Mouse (Mus musculus) activated CD4-positive, CD25-positive, alpha-beta regulatory T cell, adult 4 months (primary cell): Measurements from ENCODE around the gene Agfg2. TPM values are rescaled to one million over a fixed set of nuclear protein-coding genes. Genes with fewer than 3 reads are reported as not detected.

Source experiments
- ATAC-seq: one replicate; pipeline ENCODE4 v1.8.0; 2017
- polyA plus RNA-seq, 2 experiments: library from polyadenylated mRNA; unstranded; fragments of 100-300 nt; shearing (Covaris generic); gene quantifications; one replicate each; pipeline ENCODE4 v1.2.1; 2017

Gene Agfg2
- polyA plus RNA-seq = 10 to 100 TPM; 15.8 to 20.1 TPM

GRCm38 (mm10) chr5:137684294-137685123 lies at the start of gene Agfg2:
Gene Agfg2 (minus strand): TSS chr5:137684726.
- peak; percentile 98 for ATAC-seq

DNA sequence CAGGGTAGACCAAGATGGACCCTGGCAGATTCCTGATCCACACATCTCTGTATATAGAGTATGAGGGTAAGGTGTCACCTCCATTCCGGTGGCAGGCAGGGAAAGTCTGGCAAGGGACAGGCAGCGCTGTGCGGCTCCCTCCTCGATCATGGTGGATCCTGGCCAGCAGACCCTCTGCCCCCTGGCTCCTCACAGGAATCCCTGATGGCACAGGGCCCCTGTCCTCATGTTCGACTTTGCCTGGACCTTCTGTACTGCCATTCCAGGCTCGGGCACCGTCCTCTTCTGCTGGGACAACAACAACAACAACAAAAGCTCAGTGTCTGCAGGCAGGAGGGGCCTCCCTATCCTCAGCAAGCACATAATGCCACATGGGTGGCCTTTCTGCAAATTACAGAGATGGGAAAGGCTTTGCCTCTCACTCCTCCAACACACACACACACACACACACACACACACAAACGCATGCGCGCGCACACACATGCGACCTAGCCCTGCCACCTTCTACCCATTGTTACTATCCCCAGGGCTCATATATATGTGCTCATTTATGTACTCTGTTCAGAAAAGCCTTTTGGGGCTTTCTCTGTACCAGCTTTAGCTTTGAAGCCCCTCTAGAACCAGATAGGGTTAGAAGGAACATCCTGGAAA lies 49.2 kb upstream of the Agfg2 start:
- no peak for ATAC-seq

DNA sequence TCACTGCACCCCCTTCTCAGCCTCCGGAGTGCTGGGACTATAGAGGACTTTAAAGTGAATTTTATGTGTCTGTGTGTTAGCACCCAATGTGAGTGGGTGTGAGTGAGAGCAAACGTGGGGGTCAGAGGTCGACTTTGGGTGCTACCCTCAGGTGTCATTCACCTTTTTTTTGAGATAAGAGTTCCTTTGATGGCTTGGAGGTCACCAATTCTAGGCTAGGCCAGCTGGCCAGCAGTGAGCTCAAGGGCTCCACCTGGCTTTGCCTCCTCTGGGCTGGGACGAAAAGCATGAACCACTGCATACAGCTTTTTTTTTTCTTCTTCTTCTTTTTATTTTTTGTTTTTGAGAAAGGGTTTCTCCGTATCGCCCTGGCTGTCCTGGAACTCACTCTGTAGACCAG lies 42.2 kb upstream of the Agfg2 start:
- no peak for ATAC-seq

- ATAC-seq = no peak
These were observed 39.3 kb upstream of the Agfg2 start for GRCm38 (mm10) chr5:137723840-137724239.

DNA sequence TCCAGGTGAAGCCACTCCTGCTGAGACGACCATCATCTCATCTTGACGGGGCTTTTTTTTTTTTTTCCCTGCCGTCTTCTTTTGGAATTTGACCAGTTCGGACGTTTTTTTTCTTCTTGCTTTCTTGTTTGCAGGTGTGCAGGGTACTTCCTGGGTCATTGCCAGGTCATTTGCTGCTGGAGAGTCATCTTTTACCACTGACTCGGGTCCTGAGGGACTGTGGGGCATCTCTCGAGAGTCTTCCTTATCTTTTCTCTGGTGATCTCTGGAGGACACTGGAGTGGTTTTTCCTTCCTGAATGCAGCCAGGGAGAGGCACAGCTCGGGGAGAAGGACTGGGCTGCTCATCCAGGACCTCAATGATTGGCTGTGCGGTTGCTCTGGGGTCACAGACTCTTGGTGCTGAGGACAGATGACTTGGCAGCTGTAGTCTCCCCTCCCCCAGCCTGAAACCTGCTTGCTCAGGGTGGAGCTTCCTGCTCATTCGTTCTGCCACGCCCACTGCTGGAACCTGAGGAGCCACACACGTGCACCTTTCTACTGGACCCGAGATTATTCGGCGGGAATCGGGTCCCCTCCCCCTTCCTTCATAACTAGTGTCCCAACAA lies 36.1 kb upstream of the Agfg2 start:
- ATAC-seq = peak; percentile 47

DNA sequence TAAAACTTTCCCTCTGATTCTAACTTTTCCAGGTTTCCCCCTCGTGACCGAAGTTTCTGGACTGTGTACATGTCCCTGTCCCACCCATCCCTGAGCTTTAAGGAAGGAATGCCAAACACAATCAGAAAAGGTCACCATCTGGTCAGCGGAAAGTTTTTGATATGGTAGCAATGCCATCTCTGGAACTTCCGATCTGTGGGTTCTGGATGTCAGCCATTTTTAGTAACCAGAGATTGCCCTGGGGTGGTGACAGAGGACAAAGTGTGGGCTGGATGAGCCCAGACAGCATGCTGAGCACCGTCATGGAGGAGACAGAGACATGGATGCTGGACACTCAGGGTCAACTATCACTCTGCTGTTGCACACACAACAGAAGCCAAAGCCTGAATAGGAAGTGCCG lies 34.6 kb upstream of the Agfg2 start:
- ATAC-seq = no peak

DNA sequence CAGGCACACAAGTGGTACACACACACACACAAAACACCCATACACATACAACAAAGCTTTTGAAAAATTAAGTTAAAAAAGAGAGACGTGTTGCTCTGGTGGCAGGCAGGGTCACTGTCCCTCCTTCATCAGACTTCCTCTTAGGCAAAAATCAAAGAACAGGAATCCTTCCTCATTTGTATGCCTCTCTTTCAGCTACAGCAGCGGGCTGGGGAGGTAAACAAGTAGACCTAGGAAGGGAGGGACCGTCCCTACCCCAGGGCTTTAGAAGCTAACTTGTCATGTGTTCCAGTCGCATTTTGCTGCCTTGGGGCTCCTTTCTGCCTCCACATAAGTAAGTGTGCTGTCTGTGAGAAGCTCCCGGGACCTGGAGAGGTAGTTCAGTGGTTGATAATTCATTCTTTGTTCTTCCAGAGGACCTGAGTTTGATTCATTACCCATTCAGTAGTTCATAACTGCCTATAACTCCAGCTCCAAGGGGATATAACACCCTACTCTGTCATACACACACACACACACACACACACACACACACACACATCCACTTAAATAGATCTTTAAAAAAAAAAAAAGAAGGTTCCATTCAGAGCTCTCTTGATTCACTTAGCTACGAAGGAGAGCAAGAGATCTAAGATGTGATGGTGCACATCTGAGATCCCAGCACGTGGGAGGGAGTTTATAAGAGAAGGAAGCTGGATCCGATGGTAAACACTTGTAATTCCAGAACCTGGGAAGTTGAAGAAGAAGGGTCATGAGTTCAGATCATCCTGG lies 33.7 kb upstream of the Agfg2 start:
- peak; percentile 86 for ATAC-seq

- ATAC-seq = no peak
These were observed 31.2 kb upstream of the Agfg2 start for GRCm38 (mm10) chr5:137715685-137716084.

GRCm38 (mm10) chr5:137713454-137713853 lies 28.9 kb upstream of the Agfg2 start:
- ATAC-seq = no peak

DNA sequence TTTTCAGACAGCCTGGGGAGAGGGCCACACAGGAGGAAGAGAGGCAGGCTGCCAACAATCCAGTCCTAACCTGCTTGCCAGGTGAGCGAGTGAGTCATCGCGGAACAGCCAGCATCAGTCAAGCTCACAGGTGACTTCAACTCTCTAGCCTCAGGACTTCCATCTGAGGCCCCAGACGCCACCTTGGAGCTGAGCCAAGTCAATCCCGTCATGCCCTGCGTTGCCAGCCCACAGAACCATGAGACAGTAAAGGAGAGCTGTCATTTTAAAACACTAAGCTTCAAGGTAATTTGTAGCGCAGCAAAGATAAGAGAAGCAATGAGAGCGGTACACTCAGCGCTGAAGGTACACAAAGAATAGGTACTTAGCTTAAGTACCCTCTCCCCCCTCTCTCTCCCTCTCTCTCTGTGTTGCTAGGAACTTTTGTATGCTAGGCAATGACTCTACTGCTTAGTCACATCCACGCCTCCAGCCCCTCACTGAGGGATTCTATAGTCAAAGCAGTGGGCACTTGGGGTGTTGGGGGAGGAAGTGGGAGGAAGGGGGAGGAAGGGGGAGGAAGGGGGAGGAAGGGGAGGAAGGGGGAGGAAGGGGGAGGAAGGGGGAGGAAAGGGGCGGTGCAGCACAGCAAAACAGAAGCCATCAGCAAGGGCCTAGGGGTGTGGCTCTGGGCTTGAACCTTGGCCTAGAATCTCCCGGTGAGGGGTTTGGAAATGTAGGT lies 22.5 kb upstream of the Agfg2 start:
- ATAC-seq = peak; percentile 67

DNA sequence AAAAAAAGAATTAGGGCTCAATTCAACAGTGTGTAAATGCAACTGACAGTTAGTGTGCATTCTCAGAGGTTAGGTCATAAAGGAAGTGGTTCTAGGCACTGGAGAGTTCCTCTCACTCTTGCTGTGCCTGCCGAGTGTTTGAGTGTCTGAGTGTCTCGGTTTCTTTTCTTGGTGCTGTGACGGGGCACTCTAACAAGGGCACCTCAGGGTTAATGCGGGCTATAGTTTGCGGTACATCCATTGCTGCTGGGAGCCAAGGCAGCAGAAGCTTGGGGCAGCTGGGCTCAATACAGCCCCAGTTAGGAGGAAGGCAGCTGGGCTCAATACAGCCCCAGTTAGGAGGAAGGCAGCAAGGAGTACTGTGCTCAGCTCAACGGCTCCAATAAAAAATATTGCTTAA lies 20.7 kb upstream of the Agfg2 start:
- peak; percentile 59 for ATAC-seq

- ATAC-seq = no peak
These were observed 15.3 kb upstream of the Agfg2 start for GRCm38 (mm10) chr5:137699850-137700249.

GRCm38 (mm10) chr5:137699080-137699479 lies 14.6 kb upstream of the Agfg2 start:
- no peak for ATAC-seq

- no peak for ATAC-seq
These were observed 11.4 kb upstream of the Agfg2 start for GRCm38 (mm10) chr5:137695930-137696329.

GRCm38 (mm10) chr5:137694796-137695195 lies 10.3 kb upstream of the Agfg2 start:
- ATAC-seq = no peak

- peak; percentile 89 for ATAC-seq
These were observed 7.4 kb upstream of the Agfg2 start for GRCm38 (mm10) chr5:137691881-137692280.

DNA sequence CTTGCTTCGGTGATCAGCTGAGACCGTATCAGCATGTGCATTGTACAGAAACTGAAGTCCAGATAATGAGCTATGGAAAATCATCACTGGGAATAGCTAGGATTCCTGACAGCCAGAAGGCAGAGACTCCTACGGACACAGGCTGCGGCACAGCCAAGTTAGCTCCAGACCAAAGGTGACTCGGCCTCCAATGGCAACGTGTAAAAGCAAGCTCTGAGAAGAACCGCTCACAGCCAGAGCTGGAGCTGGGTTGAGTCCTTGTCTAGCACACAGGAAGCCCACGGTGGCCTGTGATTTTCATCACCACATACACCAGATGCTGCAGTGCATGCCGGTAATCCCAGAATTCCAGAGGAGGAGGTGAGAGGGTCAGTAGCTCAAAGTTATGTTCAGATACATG lies 6.0 kb upstream of the Agfg2 start:
- no peak for ATAC-seq

GRCm38 (mm10) chr5:137689974-137690373 lies 5.4 kb upstream of the Agfg2 start:
- no peak for ATAC-seq

DNA sequence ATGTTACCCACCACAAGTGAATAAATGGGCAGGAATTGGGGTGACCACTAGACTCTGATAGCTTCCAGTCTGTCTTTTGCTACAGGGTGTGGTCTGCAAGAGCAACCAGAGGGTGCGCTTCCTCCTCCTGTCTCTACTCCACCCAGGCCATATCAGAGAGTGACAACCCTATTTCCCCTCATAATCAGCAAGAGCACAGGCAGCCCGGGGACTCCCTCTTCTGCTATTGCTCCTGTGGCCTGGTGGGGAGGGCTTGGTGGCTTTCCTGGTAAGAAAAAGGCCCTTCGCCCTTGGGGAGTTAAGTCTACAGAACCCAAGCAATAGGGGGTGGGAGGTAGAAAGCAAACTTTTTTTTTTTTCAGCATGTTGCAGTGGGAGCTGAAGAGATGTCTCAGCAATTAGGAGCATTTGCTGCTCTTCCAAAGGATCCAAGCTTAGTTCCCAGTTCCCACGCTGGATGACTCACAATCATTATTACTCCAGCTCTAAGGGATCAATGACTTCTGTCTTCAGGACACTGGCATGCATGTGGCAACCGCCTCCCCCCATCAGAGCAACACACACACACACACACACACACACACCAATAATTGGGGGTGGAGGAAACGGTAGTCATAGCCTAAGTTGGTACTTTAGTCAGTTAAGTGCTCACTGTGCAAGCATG lies 1.7 kb upstream of the Agfg2 start:
- no peak for ATAC-seq

DNA sequence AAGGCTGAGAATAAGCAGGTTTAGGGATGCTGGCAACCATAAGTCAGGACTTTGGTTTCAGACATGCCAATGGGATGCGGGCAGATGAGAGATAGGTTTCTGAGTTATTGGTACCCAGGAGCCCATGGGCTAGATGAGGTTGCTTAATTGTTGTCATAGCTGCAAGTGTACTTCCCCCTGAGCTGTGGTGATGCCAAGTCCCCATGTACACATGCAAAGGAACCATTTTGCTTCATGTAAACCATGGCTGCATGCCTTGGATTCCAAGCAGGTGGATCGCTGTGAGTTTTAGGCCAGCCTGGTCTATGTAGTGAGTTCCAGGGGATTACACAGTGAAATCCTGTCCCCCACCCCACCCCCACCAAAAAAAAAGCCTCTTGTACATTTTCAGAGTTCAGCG lies 1.1 kb upstream of the Agfg2 start:
- ATAC-seq = no peak

DNA sequence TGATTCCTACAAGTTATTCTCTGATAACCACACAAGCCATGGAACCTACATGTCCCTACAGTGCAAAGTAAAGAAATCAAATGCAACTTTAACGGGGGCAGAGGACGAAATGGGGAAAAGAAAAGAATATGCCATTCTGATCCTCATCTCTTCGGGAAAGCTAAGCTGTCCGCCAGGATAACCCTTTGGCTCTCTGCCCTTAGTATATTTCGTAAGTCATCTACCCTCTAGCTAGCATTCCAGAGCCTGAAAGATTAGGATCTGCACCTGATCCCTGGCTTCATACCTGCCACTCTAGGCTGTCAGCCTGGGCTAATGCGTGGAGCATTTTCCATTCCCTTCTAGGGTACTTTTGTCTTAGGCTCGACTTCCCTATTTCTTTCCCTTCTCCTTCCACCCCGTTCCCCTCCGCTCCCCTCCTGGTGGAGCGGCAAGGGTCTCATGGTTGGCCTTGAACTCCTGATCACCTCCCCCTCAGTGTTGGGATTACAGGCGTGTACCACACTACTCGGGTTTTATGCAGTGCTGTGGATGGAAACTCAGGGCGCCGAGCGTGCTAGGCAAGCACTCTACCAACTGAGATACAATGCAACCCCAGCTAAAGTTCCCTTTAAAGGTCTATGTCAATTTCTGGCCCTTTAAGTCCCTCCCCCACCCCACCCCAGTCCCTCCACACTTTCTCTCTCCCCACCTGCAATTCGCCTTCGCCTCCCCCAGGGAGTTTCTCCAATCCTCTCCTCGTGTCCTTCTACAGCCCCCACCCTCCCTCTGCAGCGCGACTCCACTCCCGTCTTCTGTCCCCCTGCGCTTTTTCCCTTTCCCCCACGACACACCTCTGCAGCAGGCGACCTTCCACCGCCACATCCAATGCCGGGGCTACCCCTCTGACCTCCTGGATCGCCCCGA lies 885 bp downstream of the Agfg2 start:
- no peak for ATAC-seq
